Mouse (Mus musculus): ENCODE data around the gene Eda.
"Not testable (repeated sequence)": the region's sequence is repeated elsewhere in the genome, so short reads cannot be mapped to it uniquely, and the experiment has no call there.

The Eda gene

DNA sequence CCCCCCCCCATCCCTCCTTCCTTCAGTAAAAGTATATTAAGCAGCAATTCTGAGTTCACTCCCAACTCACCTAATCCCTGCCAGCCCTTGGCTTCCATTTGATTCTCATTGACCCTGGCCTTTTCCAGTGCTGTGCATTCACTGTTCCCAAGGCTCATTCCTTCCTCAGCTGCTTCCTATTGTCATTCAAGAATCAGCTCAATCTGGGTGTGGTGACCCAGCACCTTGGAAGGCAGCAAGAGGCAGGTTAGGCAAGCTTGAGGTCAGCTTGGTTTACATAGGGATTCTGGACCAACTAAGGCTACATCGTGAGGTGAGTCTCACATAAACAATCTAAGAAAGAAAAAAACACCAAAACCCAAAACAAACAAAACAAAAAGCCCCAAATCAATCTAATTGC is 433.8 kb downstream of the Eda start:
- DNase-seq (ENCODE audit: low read depth), result no peak

DNA sequence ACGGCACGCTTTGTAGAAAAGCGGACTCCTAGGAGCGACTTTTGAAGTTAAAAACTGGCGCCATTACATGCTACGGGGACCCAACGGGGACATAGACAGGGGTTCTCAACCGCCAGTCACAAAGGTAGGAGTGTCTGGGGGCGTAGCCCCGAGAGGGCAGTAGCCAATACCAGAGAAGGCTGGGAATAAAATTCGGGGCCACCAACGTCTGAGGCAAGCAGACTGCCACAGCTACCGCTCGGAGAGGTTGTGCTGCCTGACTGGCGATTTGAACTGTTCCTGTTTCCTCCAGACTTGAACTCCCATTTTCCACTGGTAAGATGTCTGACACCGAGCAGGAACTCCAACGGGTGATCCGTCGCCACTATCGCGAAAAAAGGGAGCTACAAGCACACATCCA is 453.3 kb downstream of the Eda start, which contains the start of gene Otud6a:
Gene Otud6a (plus strand): TSS at position 321 of the 400 bp plus-strand sequence.
- no peak for DNase-seq (ENCODE audit: low read depth)

DNA sequence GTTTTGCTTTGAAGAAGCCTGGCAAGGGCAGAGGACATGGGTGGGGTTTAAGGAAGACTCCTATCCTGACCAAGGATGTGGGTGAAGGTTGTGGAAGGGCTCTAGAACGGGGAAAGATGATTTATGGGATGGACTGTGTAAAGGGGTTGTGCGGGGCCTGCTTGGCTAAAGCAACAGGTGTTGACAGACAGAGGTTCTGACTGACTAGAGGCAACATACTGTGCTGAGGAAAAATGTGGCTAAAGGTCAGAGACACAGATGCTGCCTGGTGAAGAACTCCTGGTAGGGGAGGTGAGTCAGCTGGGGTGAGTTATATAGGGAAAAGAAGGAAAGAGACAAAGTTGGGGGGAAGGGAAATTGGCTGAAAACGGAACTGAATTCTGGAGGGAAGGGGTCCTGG is 456.9 kb downstream of the Eda start:
- no peak for DNase-seq (ENCODE audit: low read depth)

DNA sequence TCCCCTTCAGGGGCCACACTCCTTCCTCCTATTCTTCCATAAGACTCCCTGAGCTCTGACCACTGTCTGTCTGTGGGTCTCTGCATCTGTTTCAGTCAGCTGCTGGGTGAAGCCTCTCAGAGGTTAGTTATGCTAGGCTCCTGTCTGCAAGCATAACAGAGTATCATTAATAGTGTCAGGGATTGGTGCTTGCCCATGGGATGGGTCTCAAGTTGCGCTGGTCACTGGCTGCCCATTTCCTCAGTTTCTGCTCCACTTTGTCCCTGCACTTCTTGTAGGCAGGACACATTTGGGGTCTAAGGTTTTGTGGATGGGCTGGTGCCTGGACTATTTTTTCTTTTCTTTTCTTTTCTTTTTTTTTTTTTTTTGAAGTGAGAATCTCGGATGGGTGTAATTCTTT is 467.2 kb downstream of the Eda start, which contains the start of gene Awat2:
Gene Awat2 (minus strand): TSS at position 101 of the 400 bp plus-strand sequence.
- not testable (repeated sequence) for DNase-seq (ENCODE audit: low read depth)

DNA sequence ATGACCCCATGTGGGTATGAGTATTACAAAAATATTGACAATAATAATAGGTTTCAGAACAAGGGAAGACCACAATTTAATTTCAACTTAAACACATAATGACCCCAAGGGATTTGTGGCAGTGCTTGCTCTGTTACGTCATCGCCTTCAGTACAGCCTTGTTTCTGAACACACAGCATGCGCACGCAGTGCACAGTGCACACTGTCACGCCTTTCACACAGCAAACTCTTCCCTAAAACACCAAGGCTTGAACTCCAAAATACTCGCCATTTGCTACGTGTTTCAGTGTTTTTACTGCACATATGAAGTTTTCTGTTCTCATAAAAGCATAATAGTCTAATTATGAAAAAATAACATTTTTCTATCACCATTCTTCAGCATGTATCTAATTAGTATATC is 468.1 kb downstream of the Eda start:
- DNase-seq (ENCODE audit: low read depth), result no peak

Data from 416B (cell line).